Mouse (Mus musculus) megakaryocyte, embryonic 14.5 days (primary cell): Measurements from ENCODE around the gene Coro2a.

Experiments
- FLI1 ChIP-seq: IDR thresholded peaks from 2 replicates; pipeline ENCODE4 v1.6.1; 2012; ENCODE audit warnings: low read length, inconsistent platforms, mixed read lengths
- GATA1 ChIP-seq: IDR thresholded peaks from 3 replicates; pipeline ENCODE4 v1.6.1; 2012; ENCODE audit warnings: mixed read lengths, low read length, inconsistent platforms, borderline replicate concordance

- no peak for TF ChIP-seq GATA1
- TF ChIP-seq FLI1: no peak
Measured at GRCm38 (mm10) chr4:46617408-46617807, 15.4 kb upstream of the Coro2a start.
